Mouse (Mus musculus): ENCODE results near the gene Rnf220.

GRCm38 (mm10) chr4:117235822-117236221, 261.0 kb downstream of the Rnf220 start:
- TF ChIP-seq CTCF (IDR thresholded peaks at IDR 0.05; ENCODE audit: extremely low read depth, insufficient read depth, low read length): no peak
- no peak for TF ChIP-seq POLR2A (IDR thresholded peaks at IDR 0.05; ENCODE audit: extremely low read depth, insufficient read depth, low read length)

Measured in cortical plate, adult 2 months (tissue).